Mouse (Mus musculus) olfactory bulb, adult 2 months (tissue): ENCODE measurements at regions not wholly inside any gene's neighbourhood (a gene's known extent, or its start where the extent isn't known, plus 50 kb on each side); places are given as distances from the start of the nearest gene placed in this dataset.

ENCODE experiments used
- CTCF ChIP-seq: fragments of 200-500 bp; IDR thresholded peaks from 2 replicates; pipeline ENCODE4 v1.5.1; 2012; ENCODE audit warnings: low read depth, mild to moderate bottlenecking, low read length, moderate library complexity; ENCODE audit not compliant: insufficient read depth
- POLR2A ChIP-seq: fragments of 200-500 bp; IDR thresholded peaks from 2 replicates; pipeline ENCODE4 v1.6.1; 2012; ENCODE audit warnings: mild to moderate bottlenecking, low read depth, low read length, moderate library complexity; ENCODE audit not compliant: insufficient read depth

GRCm38 (mm10) chr3:78947183-78947582 is 339.1 kb downstream of the Rapgef2 start:
- TF ChIP-seq POLR2A (no peak), CTCF (no peak)
